Mouse (Mus musculus): ENCODE results near the gene Zfp13. TPM values are rescaled to one million over a fixed set of nuclear protein-coding genes. Genes with fewer than 3 reads are reported as not detected.

The Zfp13 gene
- polyA plus RNA-seq (2012; ENCODE audit: insufficient read depth, insufficient read length, missing spikeins): 1.2 and 1.3 TPM in 2 replicates

DNA sequence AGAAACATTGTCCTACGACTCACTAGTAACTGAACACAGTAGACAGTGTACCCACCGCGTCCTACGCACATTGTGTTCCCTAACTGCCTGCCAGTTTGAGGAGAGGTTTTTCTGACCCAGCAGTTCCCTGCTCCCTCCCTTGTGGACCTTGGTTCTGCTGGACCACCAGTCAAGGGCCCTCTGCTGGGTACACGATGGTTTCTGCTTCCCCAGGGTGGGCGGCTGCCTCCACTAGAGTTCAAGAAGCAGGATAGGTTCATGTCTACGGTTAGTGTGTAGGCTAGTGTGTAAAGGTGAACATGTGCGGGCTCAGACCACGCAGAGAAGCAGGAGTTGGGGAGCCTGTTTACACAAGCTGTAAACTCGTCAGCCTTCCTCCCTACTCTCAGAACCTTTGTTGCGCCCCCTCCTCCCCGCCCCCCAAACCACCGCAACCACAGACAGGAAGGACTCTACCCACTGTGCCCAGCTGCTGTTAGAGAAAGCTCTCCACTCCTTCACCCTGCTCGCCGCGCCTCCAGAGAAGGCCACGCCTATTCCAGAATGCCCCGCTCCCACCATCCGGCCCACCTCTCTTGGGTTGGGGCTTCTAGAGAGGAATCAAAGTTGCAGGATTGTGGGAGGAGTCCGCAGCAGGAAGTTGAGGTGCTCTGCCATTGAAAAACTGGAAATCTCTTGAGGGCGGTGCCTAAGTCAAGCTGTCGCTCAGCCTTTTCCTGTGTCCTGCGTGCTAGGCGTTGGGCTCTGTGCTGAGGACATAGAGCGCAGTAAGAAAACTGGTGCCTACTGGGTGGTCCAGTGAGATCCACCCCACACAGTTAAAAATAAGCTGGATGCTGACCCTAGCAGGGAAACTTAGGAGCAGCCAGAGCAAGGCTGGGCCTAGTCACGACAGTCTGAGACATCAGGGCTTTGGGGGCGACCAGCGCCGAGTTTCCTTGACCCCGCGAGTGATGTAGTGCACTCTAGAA is at the start of gene Zfp13:
Zfp13 (minus strand) TSS at position 906 of the 971 bp plus-strand sequence.
- peak; percentile 86; the same call in 1 of the 2 replicates for TF ChIP-seq POLR2A (IDR thresholded peaks at IDR 0.05; ENCODE audit: borderline replicate concordance, low read depth, low read length)
- no peak for TF ChIP-seq CTCF (IDR thresholded peaks at IDR 0.05; ENCODE audit: low read depth, low read length)
- Histone ChIP-seq H3K4me3 (ENCODE audit: insufficient read depth, low read length) (peak within 1 kb of the TSS; percentile 69), H3K27ac (ENCODE audit: insufficient read depth, low read depth, low read length) (peak within 1 kb of the TSS; percentile 50), H3K4me1 (ENCODE audit: control insufficient read depth, insufficient read depth, low read length) (peaks cover 10% of the 10 kb centered on the region)

- Histone ChIP-seq H3K4me3 (ENCODE audit: insufficient read depth, low read length) (no peak overlapping the region), H3K27ac (ENCODE audit: insufficient read depth, low read depth, low read length) (no peak overlapping the region)
- TF ChIP-seq CTCF (IDR thresholded peaks at IDR 0.05; ENCODE audit: low read depth, low read length) (no peak), POLR2A (IDR thresholded peaks at IDR 0.05; ENCODE audit: borderline replicate concordance, low read depth, low read length) (no peak)
Measured at GRCm38 (mm10) chr17:23645894-23646293, 46.6 kb upstream of the Zfp13 start.

DNA sequence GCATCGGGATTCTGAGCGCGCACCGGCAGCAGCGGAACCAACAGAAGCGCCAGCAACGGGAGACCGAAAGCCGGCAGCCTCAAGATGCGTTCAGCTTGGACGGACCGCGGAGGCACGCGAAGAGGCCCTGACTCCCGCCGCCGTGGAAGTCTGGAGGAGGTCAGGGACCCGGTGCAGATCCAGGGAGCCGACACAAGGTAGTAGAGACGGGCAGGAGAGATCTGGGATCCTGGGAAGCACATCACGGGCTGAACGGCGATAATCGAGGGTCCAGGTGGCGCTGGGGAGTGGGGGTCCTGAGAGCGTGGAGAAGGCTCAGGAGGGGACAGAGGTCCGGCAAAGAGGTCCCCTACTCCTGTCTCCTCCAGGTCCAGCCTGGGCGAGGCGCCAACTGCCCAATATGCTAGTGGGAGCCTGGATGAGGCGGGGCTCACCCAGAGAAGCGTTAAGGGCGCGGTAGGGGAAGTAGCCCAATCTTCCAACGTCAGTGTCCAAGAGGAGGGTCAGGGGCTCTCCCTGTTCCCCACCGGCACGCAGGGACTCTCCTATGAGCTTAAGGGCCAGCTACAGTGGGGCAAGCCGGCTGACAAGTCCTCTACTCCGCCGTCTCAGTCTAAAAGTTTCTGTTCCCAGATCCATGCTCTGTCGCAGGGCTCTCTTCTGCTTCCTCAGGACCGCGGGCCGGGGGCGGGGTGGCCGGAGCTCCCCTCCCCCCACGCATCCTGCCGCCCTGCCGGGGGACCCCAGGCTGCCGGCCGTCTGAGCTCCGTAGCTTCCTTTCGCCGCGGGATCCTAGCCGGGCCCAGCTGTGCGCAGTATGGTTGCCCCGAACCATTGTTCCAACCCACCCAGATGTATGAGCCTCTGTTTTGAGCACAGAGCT is 45.6 kb upstream of the Zfp13 start, which contains the start of gene Mmp25:
Mmp25 (minus strand) TSS at position 665 of the 883 bp plus-strand sequence.
- Histone ChIP-seq H3K4me1 (ENCODE audit: control insufficient read depth, insufficient read depth, low read length) (no peaks in the 10 kb centered on the region), H3K27ac (ENCODE audit: insufficient read depth, low read depth, low read length) (no peak within 1 kb of the TSS), H3K4me3 (ENCODE audit: insufficient read depth, low read length) (peak within 1 kb of the TSS; percentile 60)
- TF ChIP-seq POLR2A (IDR thresholded peaks at IDR 0.05; ENCODE audit: borderline replicate concordance, low read depth, low read length): no peak
- TF ChIP-seq CTCF (IDR thresholded peaks at IDR 0.05; ENCODE audit: low read depth, low read length): no peak

More at GRCm38 (mm10) chr17:23645894-23646293, 46.6 kb upstream of the Zfp13 start:
- no peaks in the 10 kb centered on the region for H3K4me1 ChIP-seq (ENCODE audit: control insufficient read depth, insufficient read depth, low read length)

DNA sequence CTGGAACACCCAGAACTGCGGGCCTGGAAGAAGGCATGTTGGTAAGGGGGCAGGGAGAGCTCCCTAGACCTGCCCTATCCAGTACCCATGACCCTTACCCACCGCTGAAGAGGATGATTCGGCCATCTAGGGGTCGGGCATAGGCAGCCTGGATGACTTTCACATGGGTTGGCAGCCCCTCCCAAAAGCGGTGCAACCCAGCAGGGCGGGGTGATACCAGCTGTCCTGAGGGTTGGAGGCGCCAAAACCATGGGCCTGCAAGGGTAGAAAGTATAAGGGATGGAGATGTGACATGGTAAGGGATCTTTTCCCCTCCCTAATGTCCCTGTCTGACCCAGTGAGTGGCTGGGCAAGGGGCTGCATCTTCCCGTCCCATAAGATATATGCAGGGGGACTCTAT is 32.0 kb upstream of the Zfp13 start:
- TF ChIP-seq POLR2A (IDR thresholded peaks at IDR 0.05; ENCODE audit: borderline replicate concordance, low read depth, low read length): no peak
- no peak for TF ChIP-seq CTCF (IDR thresholded peaks at IDR 0.05; ENCODE audit: low read depth, low read length)
- Histone ChIP-seq H3K4me3 (ENCODE audit: insufficient read depth, low read length) (no peak overlapping the region), H3K4me1 (ENCODE audit: control insufficient read depth, insufficient read depth, low read length) (no peaks in the 10 kb centered on the region), H3K27ac (ENCODE audit: insufficient read depth, low read depth, low read length) (no peak overlapping the region)

DNA sequence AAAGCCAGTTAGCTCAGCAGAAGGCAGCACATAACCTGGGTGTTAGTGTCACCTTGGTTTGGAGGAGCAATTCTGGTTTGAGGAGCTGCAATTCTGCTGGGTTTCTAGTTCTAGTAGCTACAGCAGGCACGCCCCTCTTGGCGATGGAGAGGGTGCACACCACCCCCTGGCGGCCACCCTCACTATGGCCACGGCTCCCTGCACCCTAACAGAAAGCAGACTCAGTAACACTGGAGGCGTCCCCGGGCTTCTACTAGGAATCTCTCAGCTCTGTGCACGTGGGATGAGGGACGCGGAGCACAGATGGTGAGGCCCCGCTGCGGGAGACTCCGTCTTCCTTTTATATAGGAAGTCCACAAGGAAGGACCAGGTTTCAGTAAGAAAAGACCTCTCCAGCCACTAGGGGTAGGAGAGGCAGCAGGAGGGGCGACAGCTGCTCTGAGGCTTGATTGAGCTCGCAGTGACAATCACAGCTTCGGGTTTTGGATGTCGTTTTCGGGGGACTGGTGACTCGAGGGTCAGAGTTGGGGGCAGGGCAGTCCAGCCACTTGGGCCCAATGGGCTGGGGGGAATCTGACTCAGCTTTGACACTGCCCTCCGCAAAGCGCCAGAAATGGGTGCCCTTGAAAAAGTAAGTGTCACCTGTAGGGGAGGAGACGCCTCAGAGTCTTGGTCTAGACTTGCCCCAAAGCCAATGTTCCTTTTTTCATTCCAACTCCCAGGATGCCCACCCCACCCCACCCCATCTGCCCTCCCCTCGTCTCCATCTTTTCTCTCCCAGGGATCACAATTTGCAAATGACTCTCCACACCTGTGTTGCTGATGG is 31.1 kb upstream of the Zfp13 start:
- no peaks in the 10 kb centered on the region for H3K4me1 ChIP-seq (ENCODE audit: control insufficient read depth, insufficient read depth, low read length)
- H3K27ac ChIP-seq (ENCODE audit: insufficient read depth, low read depth, low read length): no peak overlapping the region
- TF ChIP-seq CTCF (IDR thresholded peaks at IDR 0.05; ENCODE audit: low read depth, low read length) (peak; percentile 55), POLR2A (IDR thresholded peaks at IDR 0.05; ENCODE audit: borderline replicate concordance, low read depth, low read length) (no peak)
- H3K4me3 ChIP-seq (ENCODE audit: insufficient read depth, low read length): no peak overlapping the region

GRCm38 (mm10) chr17:23627813-23628212 is 28.5 kb upstream of the Zfp13 start:
- Histone ChIP-seq H3K27ac (ENCODE audit: insufficient read depth, low read depth, low read length) (no peak overlapping the region), H3K4me1 (ENCODE audit: control insufficient read depth, insufficient read depth, low read length) (no peaks in the 10 kb centered on the region), H3K4me3 (ENCODE audit: insufficient read depth, low read length) (no peak overlapping the region)
- TF ChIP-seq CTCF (IDR thresholded peaks at IDR 0.05; ENCODE audit: low read depth, low read length): no peak
- TF ChIP-seq POLR2A (IDR thresholded peaks at IDR 0.05; ENCODE audit: borderline replicate concordance, low read depth, low read length): no peak

DNA sequence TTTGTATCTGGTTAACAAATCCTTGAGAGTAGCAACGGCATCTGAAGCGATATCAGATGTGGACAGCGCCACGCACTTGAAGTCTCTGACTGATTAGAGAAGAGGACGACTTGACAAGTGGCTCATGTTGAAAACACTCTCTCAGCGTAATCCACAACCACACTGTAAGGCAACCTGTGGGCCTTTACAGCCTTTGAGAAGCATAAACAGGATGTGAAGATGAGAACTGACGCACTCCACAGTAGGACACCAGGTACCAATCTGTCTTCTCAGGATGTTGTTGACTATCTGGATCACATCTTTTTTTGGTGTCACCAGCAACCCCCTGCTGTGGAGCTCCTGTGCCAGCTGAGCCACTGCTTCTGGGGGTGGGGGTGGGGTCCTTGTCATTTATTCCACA is 21.1 kb upstream of the Zfp13 start:
- H3K27ac ChIP-seq (ENCODE audit: insufficient read depth, low read depth, low read length): no peak overlapping the region
- H3K4me1 ChIP-seq (ENCODE audit: control insufficient read depth, insufficient read depth, low read length): no peaks in the 10 kb centered on the region
- no peak overlapping the region for H3K4me3 ChIP-seq (ENCODE audit: insufficient read depth, low read length)
- TF ChIP-seq POLR2A (IDR thresholded peaks at IDR 0.05; ENCODE audit: borderline replicate concordance, low read depth, low read length) (no peak), CTCF (IDR thresholded peaks at IDR 0.05; ENCODE audit: low read depth, low read length) (no peak)

DNA sequence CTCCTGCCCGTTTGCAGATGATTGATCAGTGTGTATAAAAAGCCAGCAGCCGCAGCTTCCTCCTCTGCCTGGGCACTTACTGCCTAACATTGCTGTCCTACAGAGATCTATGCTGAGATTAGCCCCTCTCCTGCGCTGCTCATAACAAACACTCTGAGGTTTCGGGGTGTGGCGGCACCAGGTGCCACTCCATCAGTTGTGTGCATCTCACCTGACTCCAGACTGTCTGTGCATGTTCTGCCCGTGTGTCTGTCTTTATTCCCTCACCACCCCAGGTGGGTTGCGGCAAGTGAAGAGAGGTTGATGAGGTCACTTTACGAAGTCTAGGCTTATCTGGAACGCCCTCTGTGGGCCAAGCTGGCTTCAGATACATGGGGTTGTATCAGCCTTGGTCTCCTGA is 17.8 kb upstream of the Zfp13 start:
- TF ChIP-seq CTCF (IDR thresholded peaks at IDR 0.05; ENCODE audit: low read depth, low read length) (no peak), POLR2A (IDR thresholded peaks at IDR 0.05; ENCODE audit: borderline replicate concordance, low read depth, low read length) (no peak)
- no peak overlapping the region for H3K27ac ChIP-seq (ENCODE audit: insufficient read depth, low read depth, low read length)
- H3K4me1 ChIP-seq (ENCODE audit: control insufficient read depth, insufficient read depth, low read length): no peaks in the 10 kb centered on the region
- no peak overlapping the region for H3K4me3 ChIP-seq (ENCODE audit: insufficient read depth, low read length)

Measured in bone marrow macrophage, adult 2 months (primary cell).